ENCODE assay signal across 8 mouse cellular contexts in the genomic region with DNA sequence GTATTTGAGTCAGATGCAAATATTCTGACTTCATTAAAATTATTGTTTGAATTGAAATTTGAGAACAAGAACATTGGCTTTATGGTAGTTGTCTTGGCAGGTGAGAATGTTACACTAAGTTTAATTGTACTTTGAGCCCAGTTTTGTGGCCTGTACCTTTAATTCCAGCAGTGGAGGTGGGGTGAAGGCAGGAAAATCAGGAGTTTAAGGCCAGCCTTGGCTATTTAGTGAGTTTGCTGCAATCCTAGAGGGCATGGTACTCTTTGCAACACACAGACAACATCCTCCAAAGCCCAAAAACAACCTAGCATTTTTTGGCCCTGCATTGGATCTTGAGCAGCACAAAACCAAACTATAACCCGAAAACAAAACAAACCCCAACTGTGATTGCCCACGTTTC. TPM values are rescaled to one million over a fixed set of nuclear protein-coding genes. Genes with fewer than 3 reads are reported as not detected.
A peak's percentile ranks its signal among the peaks of the same experiment; 100 is the strongest.
DNase-seq lines count a peak whose midpoint lies in the region; ATAC-seq and TF ChIP-seq lines count a peak whose summit lies in the region.

No protein-coding gene starts in this region.

- H3K79me2 ChIP-seq in liver, adult 2 months (ENCODE audit: control insufficient read depth, insufficient read depth, low read length): peaks cover 34% of the 10 kb centered on the region

- peaks cover 14% of the 10 kb centered on the region; the same call in 1 of the 2 replicates for H3K4me1 ChIP-seq in liver, adult 2 months (ENCODE audit: control insufficient read depth, insufficient read depth, low read length)
- peaks cover 32% of the 10 kb centered on the region for H3K4me1 ChIP-seq in forebrain, embryonic 10.5 days
- peaks cover 20% of the 10 kb centered on the region for H3K4me1 ChIP-seq in limb, embryonic 12.5 days (replicated peaks)
- peaks cover 29% of the 10 kb centered on the region for H3K4me1 ChIP-seq in neural tube, embryonic 15.5 days

- 12% methylated on average over 2 of the region's 2 CpGs for whole genome bisulfite sequencing in liver, adult 2 months
- 65% methylated on average over 2 of the region's 2 CpGs for WGBS in forebrain, embryonic 10.5 days
- 78% methylated on average over 2 of the region's 2 CpGs for WGBS in limb, embryonic 12.5 days
- 74% methylated on average over 2 of the region's 2 CpGs for WGBS in neural tube, embryonic 15.5 days

- no peak for TF ChIP-seq CTCF in liver, adult 2 months (IDR thresholded peaks at IDR 0.05; ENCODE audit: low read depth, low read length)

- no peaks in the 10 kb centered on the region for H3K27me3 ChIP-seq in liver, adult 2 months (ENCODE audit: control insufficient read depth, insufficient read depth, low read length)
- H3K27me3 ChIP-seq in forebrain, embryonic 10.5 days (ENCODE audit: poor library complexity, severe bottlenecking): no peaks in the 10 kb centered on the region
- H3K27me3 ChIP-seq in limb, embryonic 12.5 days: no peaks in the 10 kb centered on the region
- H3K27me3 ChIP-seq in neural tube, embryonic 15.5 days (replicated peaks): no peaks in the 10 kb centered on the region

- peak overlapping the region; percentile 71 for H3K4me2 ChIP-seq in limb, embryonic 12.5 days
- H3K4me2 ChIP-seq in neural tube, embryonic 15.5 days: peak overlapping the region; percentile 80

- H3K4me3 ChIP-seq in liver, adult 2 months (ENCODE audit: insufficient read depth, low read depth, low read length): peak overlapping the region; percentile 92
- H3K4me3 ChIP-seq in forebrain, embryonic 10.5 days: peak overlapping the region; percentile 89
- peak overlapping the region; percentile 88 for H3K4me3 ChIP-seq in limb, embryonic 12.5 days (replicated peaks)
- peak overlapping the region; percentile 93 for H3K4me3 ChIP-seq in neural tube, embryonic 15.5 days (replicated peaks)

- H3K27ac ChIP-seq in liver, adult 2 months (replicated peaks; ENCODE audit: insufficient read depth, low read depth, low read length): peak overlapping the region; percentile 94
- H3K27ac ChIP-seq in forebrain, embryonic 10.5 days: no peak overlapping the region
- H3K27ac ChIP-seq in limb, embryonic 12.5 days: no peak overlapping the region
- no peak overlapping the region for H3K27ac ChIP-seq in neural tube, embryonic 15.5 days (replicated peaks)

- H3K36me3 ChIP-seq in liver, adult 2 months (ENCODE audit: control insufficient read depth, insufficient read depth, low read length): peaks cover 2% of the 10 kb centered on the region; the same call in 1 of the 2 replicates
- peaks cover 4% of the 10 kb centered on the region; the same call in 1 of the 2 replicates for H3K36me3 ChIP-seq in forebrain, embryonic 10.5 days (replicated peaks)
- H3K36me3 ChIP-seq in limb, embryonic 12.5 days: no peaks in the 10 kb centered on the region
- H3K36me3 ChIP-seq in neural tube, embryonic 15.5 days: no peaks in the 10 kb centered on the region

- H3K9me3 ChIP-seq in forebrain, embryonic 10.5 days: no peaks in the 10 kb centered on the region
- no peaks in the 10 kb centered on the region for H3K9me3 ChIP-seq in limb, embryonic 12.5 days
- no peaks in the 10 kb centered on the region for H3K9me3 ChIP-seq in neural tube, embryonic 15.5 days (replicated peaks)

- peak overlapping the region; percentile 53 for H3K9ac ChIP-seq in liver, adult 2 months (ENCODE audit: low read depth, low read length)
- H3K9ac ChIP-seq in limb, embryonic 12.5 days (replicated peaks): peak overlapping the region; percentile 89
- H3K9ac ChIP-seq in neural tube, embryonic 15.5 days (replicated peaks): peak overlapping the region; percentile 87

- no peak for ATAC-seq in limb, embryonic 12.5 days (ENCODE audit: insufficient number of reproducible peaks, insufficient read depth, low FRiP score, low TSS enrichment, low read depth)
- ATAC-seq in neural tube, embryonic 15.5 days (ENCODE audit: low FRiP score): no peak
- ATAC-seq in frontal cortex, adult (ENCODE audit: low TSS enrichment): no peak

- peak; percentile 94 for DNase-seq in liver, adult 2 months (ENCODE audit: extremely low read depth, low read depth, low spot score)
- no peak for DNase-seq in liver
- DNase-seq in forebrain, embryonic 10.5 days (ENCODE audit: extremely low spot score, low spot score): no peak
- DNase-seq in layer of hippocampus, postnatal 10 days (ENCODE audit: low spot score in 2 of 2): no peak
- DNase-seq in testis, postnatal 14 days (ENCODE audit: low spot score): no peak

- TF ChIP-seq POLR2A in liver, adult 2 months (IDR thresholded peaks at IDR 0.05; ENCODE audit: extremely low read depth, insufficient read depth, low read length): no peak

RNA-seq across cellular contexts. Expression of a gene that starts 1.1 kb away (rescaled TPM):
- total RNA-seq in liver, adult 2 months (2014; rRNA removed): 49.1 and 61.8 TPM in 2 replicates
- polyA plus RNA-seq in liver, adult 2 months (2012; rRNA removed): 16.7 and 17.4 TPM in 2 replicates
- polyA plus RNA-seq in forebrain, embryonic 10.5 days (2016; fragmentation: Nextera tagmentation; extraction: Ambion mirVana): 56.1 and 59.1 TPM in 2 replicates
- polyA plus RNA-seq in limb, embryonic 12.5 days (2016; fragmentation: Nextera tagmentation; extraction: Ambion mirVana): 48.5 and 49.1 TPM in 2 replicates
- 46.6 and 47.3 TPM in 2 replicates for polyA plus RNA-seq in neural tube, embryonic 15.5 days (2015; fragmentation: Nextera tagmentation; extraction: Ambion mirVana)
- total RNA-seq in layer of hippocampus, postnatal 10 days (2021): 10 to 100 TPM; 21.4 to 23.2 TPM
